Mouse (Mus musculus) common myeloid progenitor, adult 5-6 weeks (primary cell): ENCODE measurements at regions not wholly inside any gene's neighbourhood (a gene's known extent, or its start where the extent isn't known, plus 50 kb on each side); places are given as distances from the start of the nearest gene placed in this dataset.

Experiments used
- ATAC-seq: replicated peaks from 2 replicates; pipeline ENCODE4 v1.8.0; 2016; ENCODE audit warnings: low read depth, mild to moderate bottlenecking, moderate TSS enrichment, inconsistent platforms; ENCODE audit not compliant: poor library complexity, severe bottlenecking

GRCm38 (mm10) chr14:76798925-76799428 lies 237.6 kb upstream of the Ccdc122 start:
- no peak for ATAC-seq

- ATAC-seq = peak; percentile 68
These were observed 238.1 kb upstream of the Ccdc122 start for GRCm38 (mm10) chr14:76798488-76798887.

GRCm38 (mm10) chr14:76797518-76797917 lies 239.1 kb upstream of the Ccdc122 start:
- ATAC-seq = no peak

GRCm38 (mm10) chr14:76791811-76792571 lies 235.3 kb upstream of the Serp2 start:
- no peak for ATAC-seq

- ATAC-seq = no peak
These were observed 232.7 kb upstream of the Serp2 start for GRCm38 (mm10) chr14:76789376-76789775.

- ATAC-seq = peak; percentile 94
These were observed 230.9 kb upstream of the Serp2 start for GRCm38 (mm10) chr14:76787601-76788000.

GRCm38 (mm10) chr14:76786214-76786613 lies 229.5 kb upstream of the Serp2 start:
- no peak for ATAC-seq

- peak; percentile 84 for ATAC-seq
These were observed 224.8 kb upstream of the Serp2 start for GRCm38 (mm10) chr14:76781524-76781880.

- ATAC-seq = no peak; the same call in 1 of the 2 replicates
These were observed 224.2 kb upstream of the Serp2 start for GRCm38 (mm10) chr14:76780572-76781523.

- ATAC-seq = no peak
These were observed 222.1 kb upstream of the Serp2 start for GRCm38 (mm10) chr14:76778541-76779399.

- no peak for ATAC-seq
These were observed 218.8 kb upstream of the Serp2 start for GRCm38 (mm10) chr14:76775387-76775924.

- no peak for ATAC-seq
These were observed 216.2 kb upstream of the Serp2 start for GRCm38 (mm10) chr14:76772781-76773438.

- no peak for ATAC-seq
These were observed 213.4 kb upstream of the Serp2 start for GRCm38 (mm10) chr14:76770106-76770505.

GRCm38 (mm10) chr14:76767301-76767700 lies 210.6 kb upstream of the Serp2 start:
- no peak for ATAC-seq

- no peak for ATAC-seq
These were observed 209.6 kb upstream of the Serp2 start for GRCm38 (mm10) chr14:76766186-76766713.

- 0 out of 2 replicates have a peak, but pooled peaks have one; percentile 3 for ATAC-seq
These were observed 208.4 kb upstream of the Serp2 start for GRCm38 (mm10) chr14:76765094-76765504.

GRCm38 (mm10) chr14:76764390-76764796 lies 207.7 kb upstream of the Serp2 start:
- ATAC-seq = peak; percentile 60

- no peak for ATAC-seq
These were observed 206.8 kb upstream of the Serp2 start for GRCm38 (mm10) chr14:76763539-76763938.

- ATAC-seq = peak; percentile 29
These were observed 206.1 kb upstream of the Serp2 start for GRCm38 (mm10) chr14:76762777-76763176.
